Mouse (Mus musculus) large intestine, adult 2 months (tissue): ENCODE measurements at regions not wholly inside any gene's neighbourhood (a gene's known extent, or its start where the extent isn't known, plus 50 kb on each side); places are given as distances from the start of the nearest gene placed in this dataset.

ENCODE experiments used
- DNase-seq: peaks from one replicate; pipeline ENCODE4 v3.0.0-alpha.2; 2012; ENCODE audit warnings: low read depth, low spot score
- WGBS: fragments of 180-500 bp; shearing (Covaris S2); methylation state at CpG from one replicate; pipeline ENCODE4 v1.1.7; 2018; 5-methylcytosine and 5-hydroxymethylcytosine counted together

GRCm38 (mm10) chr1:186572651-186573050 is 133.1 kb downstream of the Tgfb2 start:
- WGBS = 88% methylated on average over 8 of the region's 8 CpGs
- DNase-seq = no peak

- no peak for DNase-seq
- WGBS = 72% methylated on average over 4 of the region's 4 CpGs
Measured at GRCm38 (mm10) chr1:186572092-186572491, 133.7 kb downstream of the Tgfb2 start.

DNA sequence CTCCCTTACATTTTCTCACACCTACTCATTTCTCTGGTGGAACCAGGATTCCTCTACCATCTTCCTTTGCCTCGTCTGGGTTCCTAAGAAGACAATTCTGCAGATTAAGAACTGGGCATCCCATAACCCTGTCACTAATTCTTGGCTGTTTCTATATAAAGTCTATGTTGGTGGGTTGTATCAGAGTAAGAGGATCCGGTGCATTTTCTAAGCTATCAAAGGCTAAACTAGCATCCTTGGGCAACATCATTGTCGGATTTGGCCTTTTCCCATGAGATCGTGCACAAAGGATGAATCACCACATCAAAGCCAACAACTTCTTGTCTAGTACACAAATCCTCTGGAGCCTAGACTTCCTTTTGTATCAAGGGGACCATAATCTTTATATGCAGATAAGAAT is 137.3 kb downstream of the Tgfb2 start:
- 72% methylated on average over 4 of the region's 4 CpGs for WGBS
- DNase-seq = no peak

GRCm38 (mm10) chr1:186568076-186568475 is 137.7 kb downstream of the Tgfb2 start:
- 43% methylated on average over 6 of the region's 6 CpGs for WGBS
- DNase-seq = no peak

- WGBS = 35% methylated on average over 15 of the region's 15 CpGs
- no peak for DNase-seq
Measured at GRCm38 (mm10) chr1:186567136-186567826, 138.5 kb downstream of the Tgfb2 start.

DNA sequence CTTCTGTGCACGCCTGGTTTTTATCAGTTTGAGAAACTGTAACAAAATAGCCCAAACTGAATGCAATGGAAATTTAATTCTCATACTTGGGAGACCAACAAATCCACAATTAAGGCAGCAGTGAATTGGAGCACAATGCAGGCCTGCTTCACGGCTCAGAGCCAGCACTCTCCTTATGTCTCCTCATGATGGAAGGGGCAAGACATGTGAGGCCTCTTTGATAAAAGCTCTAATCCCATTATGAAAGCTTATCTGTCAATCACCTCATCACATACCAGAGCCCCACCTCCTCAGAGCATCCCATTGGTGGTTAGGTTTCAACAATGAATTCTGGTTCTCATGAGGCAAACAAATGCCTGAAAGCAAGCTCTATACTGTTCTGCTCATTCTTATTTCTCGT is 143.8 kb downstream of the Tgfb2 start:
- WGBS = 75% methylated on average over 3 of the region's 3 CpGs
- no peak for DNase-seq

DNA sequence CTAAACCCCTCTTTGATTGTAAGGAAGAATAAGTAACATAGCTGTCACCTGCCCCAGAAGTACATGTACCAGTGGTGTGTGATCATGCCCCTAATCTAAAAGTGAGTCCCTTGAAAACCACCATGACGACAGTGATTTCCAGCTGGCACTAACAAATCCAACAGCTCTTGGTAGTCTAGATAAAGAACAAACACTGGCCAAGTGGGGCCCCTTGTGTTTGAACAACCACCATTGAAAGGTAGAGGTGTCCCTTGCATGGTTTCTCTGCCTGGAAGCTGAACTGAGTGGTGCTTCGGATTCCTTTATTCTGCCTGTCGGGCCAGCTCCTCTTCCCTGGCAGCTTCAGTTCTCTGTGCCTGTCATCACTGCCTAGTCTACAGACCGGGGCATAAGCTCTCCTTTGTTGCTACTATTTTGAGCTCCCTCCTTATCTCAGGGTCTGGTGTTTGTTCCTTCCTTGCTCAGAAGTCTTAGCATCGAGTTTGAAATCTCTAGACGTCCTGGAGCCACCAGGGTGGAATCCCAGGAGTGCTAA is 150.3 kb downstream of the Tgfb2 start:
- WGBS = 32% methylated on average over 6 of the region's 6 CpGs
- DNase-seq = no peak

DNA sequence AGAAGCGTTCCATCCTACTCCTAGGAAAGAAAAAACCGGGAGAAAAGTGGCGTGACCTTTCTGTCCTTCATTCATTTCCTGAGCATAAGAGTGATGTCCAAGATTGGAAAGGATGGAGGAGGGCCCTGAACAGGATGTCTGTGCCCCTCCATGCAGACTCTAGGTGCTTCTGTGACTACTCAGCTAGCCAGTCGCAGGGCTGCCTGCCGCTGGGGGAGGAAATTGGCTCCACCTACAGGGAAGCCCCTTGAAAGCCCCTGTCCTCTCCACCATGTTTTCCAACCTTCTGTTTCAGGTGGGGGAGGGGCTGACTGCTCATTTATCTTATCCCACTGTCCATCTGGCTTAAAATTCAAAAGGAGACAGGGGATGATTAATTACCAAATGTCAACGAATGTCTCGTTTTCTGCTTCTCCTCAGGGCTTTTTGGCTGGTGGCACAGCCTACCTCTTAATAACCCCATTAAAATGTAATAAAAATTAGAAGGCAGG is 151.2 kb downstream of the Tgfb2 start:
- WGBS = 74% methylated on average over 7 of the region's 7 CpGs
- DNase-seq = no peak

GRCm38 (mm10) chr1:186552689-186553088 is 153.1 kb downstream of the Tgfb2 start:
- 78% methylated on average over 7 of the region's 7 CpGs for WGBS
- DNase-seq = no peak

DNA sequence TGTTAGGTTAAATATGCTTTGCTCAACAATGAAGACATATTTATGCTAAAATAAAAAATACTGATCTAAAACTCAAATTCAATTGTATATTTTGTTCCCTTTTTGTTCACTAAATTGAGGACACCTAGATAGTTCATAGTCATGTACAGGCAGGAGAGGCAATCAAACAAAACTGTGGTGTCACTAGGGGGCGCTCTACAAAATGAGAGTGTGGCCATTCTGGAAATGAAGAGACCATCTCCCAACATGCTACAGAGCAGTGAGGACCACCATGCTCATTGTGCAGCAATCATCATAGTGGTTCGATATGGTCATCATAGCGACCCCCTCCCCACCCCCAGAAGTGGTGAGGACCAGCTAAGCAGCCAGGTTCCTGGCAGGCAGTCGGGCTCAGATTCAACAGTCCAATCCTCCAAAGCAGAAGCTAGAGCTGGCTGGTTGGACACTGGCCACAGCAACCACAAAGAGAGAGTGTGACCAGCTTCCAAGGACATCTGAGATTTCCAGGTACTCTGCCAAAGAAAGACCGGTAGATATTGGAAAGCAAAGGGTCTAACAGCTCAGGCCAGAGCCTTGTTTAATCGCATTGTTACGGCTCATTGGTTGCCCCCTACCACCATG is 155.4 kb downstream of the Tgfb2 start:
- WGBS = 85% methylated on average over 7 of the region's 7 CpGs
- no peak for DNase-seq

DNA sequence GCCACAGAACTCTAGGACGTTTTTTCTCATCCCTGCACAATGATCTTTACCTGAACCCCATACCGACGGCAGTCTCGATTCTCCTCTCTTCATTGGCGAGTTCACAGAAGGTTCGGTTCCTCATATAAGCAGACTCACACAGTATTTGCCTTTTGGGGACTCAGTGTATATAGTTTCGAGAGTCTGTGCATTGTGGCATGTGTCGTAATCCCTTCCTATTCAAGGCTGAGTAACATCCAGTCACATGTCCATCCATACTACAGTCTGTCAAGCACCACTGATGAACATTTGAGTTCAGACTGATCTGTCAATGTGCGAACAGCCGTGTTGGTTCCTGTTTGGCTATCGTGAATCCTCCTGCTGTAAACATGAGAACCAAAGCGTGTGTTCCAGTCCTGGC is 156.6 kb downstream of the Tgfb2 start:
- 89% methylated on average over 12 of the region's 12 CpGs for WGBS
- DNase-seq = no peak

DNA sequence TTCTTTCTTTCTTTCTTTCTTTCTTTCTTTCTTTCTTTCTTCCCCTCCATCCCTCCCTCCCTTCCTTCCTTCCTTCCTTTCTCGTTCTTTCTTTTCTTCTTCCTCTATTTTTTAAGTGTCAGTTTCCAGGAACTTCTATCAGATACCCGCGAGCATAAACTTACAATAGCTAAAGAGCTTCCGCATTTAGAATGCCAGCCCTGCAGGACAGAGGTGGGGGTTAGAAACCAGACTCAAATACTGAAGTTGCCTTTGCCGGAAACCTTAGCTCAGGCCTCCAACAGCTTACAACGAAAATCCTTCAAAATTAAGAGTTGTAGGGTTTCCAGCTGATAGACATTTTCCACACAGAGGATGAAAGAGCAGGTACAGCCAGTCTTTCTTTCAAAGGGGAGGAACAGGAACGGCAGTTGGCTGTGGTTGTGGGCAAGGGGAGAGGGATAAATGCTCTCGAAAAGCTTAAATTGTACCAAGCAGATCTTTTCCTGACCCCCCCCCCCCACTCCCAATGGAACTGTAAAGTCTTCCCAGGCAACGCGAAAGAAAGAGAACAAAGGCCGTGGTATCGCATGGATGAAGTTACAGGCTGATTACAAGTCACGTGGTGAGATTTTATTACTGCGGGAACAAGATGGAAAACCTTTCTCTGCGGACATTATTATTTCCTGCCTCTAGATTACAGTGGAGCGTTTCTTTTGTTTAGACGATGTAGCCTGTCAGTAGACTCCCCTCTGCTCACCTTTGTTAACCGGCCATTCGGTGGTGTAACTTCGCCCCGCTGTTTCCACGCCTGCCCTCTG is 159.2 kb downstream of the Tgfb2 start:
- DNase-seq = no peak
- WGBS = 75% methylated on average over 22 of the region's 22 CpGs

- no peak for DNase-seq
- 89% methylated on average over 2 of the region's 2 CpGs for WGBS
Measured at GRCm38 (mm10) chr1:186540070-186540469, 165.7 kb downstream of the Tgfb2 start.

- WGBS = 75% methylated on average over 3 of the region's 3 CpGs
- DNase-seq = no peak
Measured at GRCm38 (mm10) chr1:186538233-186538632, 167.6 kb downstream of the Tgfb2 start.

- 76% methylated on average over 6 of the region's 6 CpGs for WGBS
Measured at GRCm38 (mm10) chr1:186515976-186516375, 189.8 kb downstream of the Tgfb2 start.

DNA sequence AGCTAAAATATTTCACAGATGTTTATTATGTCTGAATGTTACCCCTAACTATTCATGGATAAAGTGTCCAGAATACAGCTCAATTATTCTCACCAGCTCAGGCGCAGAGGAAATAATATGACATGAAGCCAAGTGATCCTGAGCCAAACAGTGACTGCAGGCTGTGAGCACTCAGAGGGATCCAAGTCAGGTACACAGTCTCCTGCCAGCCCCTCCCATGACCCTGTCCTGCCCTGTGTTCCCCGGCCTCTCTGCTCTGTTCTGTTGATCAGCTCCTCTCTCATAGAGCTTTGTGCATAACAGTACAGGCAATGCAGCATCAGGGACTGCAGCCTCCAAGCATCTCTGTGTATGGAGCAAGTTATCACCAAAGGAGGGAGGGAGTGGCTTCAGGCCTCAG is 190.7 kb downstream of the Tgfb2 start:
- DNase-seq = no peak
- WGBS = 47% methylated on average over 2 of the region's 2 CpGs

More at GRCm38 (mm10) chr1:186515976-186516375, 189.8 kb downstream of the Tgfb2 start:
- no peak for DNase-seq

DNA sequence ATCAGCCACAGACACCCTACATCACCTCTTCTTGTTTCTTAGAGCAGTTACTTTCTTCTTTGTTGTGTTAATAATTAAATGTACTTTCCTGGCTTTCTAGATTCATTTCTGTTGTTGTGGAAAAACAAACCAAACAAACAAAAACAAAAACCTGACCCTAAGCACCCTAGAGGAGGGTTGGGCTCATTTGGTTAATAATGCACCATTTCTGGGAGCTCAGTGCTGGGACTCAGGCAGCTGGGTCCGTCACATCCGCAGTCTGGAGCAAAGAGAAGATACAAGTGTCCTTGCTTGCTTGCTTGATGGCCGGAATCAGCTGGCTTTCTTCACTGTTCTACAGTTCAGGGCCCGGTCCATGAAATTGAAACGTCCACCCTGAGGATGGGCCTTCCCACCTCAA is 191.9 kb downstream of the Tgfb2 start:
- WGBS = 80% methylated on average over 5 of the region's 5 CpGs
- DNase-seq = no peak

DNA sequence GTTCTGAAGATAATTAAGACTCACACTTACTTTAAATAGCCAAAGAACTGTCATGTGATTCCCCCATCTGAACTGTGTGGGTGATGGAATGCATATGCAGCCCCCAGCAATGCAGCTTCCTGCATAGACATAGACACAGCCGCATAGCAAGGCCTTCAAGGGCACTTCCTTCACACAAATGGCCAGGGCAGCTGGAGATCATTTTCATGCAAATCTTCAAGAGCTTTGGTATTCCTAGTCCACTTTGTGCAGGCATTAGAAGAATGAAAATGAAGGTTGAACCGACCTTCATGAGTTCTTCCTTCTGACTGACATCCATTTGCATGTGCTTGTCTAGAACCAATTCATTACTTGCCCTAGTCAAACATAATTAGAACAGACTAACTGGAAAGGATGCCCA is 195.3 kb downstream of the Tgfb2 start:
- WGBS = 76% methylated on average over 2 of the region's 2 CpGs
- no peak for DNase-seq

DNA sequence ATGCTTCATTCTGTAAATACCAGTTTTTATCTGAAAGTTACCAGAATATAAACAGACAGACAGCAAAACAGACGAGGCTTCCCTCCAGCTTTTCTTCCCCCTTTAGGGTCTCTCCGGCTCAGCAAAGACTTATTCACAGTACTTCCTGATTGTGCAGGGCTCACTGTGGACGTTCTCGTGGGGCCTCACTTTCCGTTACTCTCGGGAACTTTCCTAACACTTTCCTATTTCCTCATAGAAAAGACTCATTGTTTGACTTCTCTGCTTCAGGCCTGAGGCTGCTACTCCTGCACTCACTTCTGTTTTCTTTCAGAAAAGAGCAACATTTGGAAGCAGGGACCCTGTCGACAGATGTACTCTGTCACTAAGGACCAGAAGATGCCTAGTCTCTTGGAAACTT is 197.4 kb downstream of the Tgfb2 start:
- DNase-seq = no peak

GRCm38 (mm10) chr1:186507956-186508355 is 197.8 kb downstream of the Tgfb2 start:
- no peak for DNase-seq
- 74% methylated on average over 8 of the region's 8 CpGs for WGBS

More for the DNA sequence above, 197.4 kb downstream of the Tgfb2 start:
- WGBS = 33% methylated on average over 7 of the region's 7 CpGs
